Mouse (Mus musculus) cortical plate, adult 2 months (tissue): ENCODE results near the gene Il11ra1.

Source experiments
- CTCF ChIP-seq: fragments of 200-500 bp; IDR thresholded peaks from 2 replicates; pipeline ENCODE4 v1.5.1; 2011; ENCODE audit warnings: mild to moderate bottlenecking, control low read depth, low read length; ENCODE audit not compliant: insufficient read depth; ENCODE audit errors: extremely low read depth
- POLR2A ChIP-seq: fragments of 200-500 bp; IDR thresholded peaks from 2 replicates; pipeline ENCODE4 v1.6.1; 2011; ENCODE audit warnings: mild to moderate bottlenecking, low read length, control low read depth; ENCODE audit not compliant: insufficient read depth; ENCODE audit errors: extremely low read depth

DNA sequence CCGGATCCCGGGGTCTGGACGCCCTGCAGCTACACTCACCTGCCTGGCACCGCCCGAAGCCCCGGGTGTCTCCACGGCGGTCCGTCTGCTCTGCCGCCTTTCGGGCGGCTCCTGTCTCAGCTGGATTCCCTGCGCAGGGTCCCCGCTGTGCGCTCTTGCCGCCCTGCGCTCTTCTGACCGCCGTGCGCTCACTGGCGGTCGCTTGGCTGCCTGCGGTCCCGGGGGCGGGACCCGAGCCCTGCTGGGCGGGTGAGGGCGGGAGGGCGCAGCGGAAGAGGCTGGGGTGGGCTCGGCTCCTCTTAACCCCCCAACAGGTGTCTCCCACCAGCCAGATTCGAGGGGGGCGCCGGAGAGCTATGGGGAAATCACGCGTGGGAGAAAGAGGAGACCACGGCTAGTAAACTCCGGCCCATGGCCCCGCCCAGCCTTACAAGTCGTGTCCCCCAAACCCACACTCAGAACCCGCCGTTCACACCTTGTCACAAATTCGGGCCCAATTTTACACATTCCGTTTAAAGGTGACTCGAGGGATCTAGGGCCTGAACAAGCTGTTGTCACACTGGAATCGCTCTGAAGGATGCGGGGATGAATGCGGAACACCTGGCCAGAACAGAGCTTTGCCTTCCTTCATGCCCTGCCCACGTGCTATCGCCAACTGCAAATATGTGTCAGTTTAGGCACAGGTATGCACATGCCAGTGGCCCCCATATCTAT is 31.4 kb downstream of the Il11ra1 start, which contains the start of gene Arid3c:
- TF ChIP-seq CTCF (no peak), POLR2A (no peak)
